Mouse (Mus musculus) ES-Bruce4 (cell line): ENCODE measurements around the gene Fat2. TPM values are rescaled to one million over a fixed set of nuclear protein-coding genes. Genes with fewer than 3 reads are reported as not detected.

ENCODE experiments used
- H3K27ac ChIP-seq: 2 replicates; pipeline ENCODE4 v1.5.1; 2012; ENCODE audit warnings: low read length, inconsistent platforms; ENCODE audit not compliant: insufficient read depth
- H3K27me3 ChIP-seq: 2 replicates; pipeline ENCODE4 v1.6.1; 2012; ENCODE audit warnings: mild to moderate bottlenecking, low read length, inconsistent platforms; ENCODE audit not compliant: control insufficient read depth, poor library complexity, insufficient read depth, severe bottlenecking
- H3K36me3 ChIP-seq: 2 replicates; pipeline ENCODE4 v1.6.1; 2012; ENCODE audit warnings: inconsistent platforms, mild to moderate bottlenecking, low read length, moderate library complexity; ENCODE audit not compliant: control insufficient read depth, poor library complexity, insufficient read depth, severe bottlenecking
- H3K4me1 ChIP-seq: one replicate; pipeline ENCODE4 v1.8.1; 2011; ENCODE audit warnings: low read length; ENCODE audit not compliant: control insufficient read depth, insufficient read depth
- H3K4me3 ChIP-seq: 2 replicates; pipeline ENCODE4 v1.5.1; 2011; ENCODE audit warnings: low read depth, mild to moderate bottlenecking, low read length
- H3K9ac ChIP-seq: 2 replicates; pipeline ENCODE4 v1.6.1; 2012; ENCODE audit warnings: low read depth, mild to moderate bottlenecking, inconsistent platforms; ENCODE audit not compliant: poor library complexity, severe bottlenecking
- H3K9me3 ChIP-seq: replicated peaks from 2 replicates; pipeline ENCODE4 v1.6.1; 2012; ENCODE audit warnings: mild to moderate bottlenecking, low read length, inconsistent platforms; ENCODE audit not compliant: control insufficient read depth, poor library complexity, insufficient read depth, severe bottlenecking
- CTCF ChIP-seq: IDR thresholded peaks from one replicate; pipeline ENCODE4 v1.8.1; 2011; ENCODE audit warnings: low read depth, low read length
- EP300 ChIP-seq: IDR thresholded peaks from 2 replicates; pipeline ENCODE4 v1.6.1; 2011; ENCODE audit warnings: low read depth, low read length; ENCODE audit not compliant: insufficient read depth
- POLR2A ChIP-seq: IDR thresholded peaks from one replicate; pipeline ENCODE4 v1.8.1; 2011; ENCODE audit warnings: low read length; ENCODE audit not compliant: insufficient read depth
- polyA plus RNA-seq: library from polyadenylated mRNA; stranded (reverse); fragments of >200 nt; gene quantifications from 2 replicates; pipeline ENCODE4 v1.2.4, GENCODE M21; 2011; ENCODE audit warnings: low read depth; ENCODE audit not compliant: missing spikeins, insufficient read depth, insufficient read length

Gene Fat2
- polyA plus RNA-seq, 1 experiment: 0.90 TPM

GRCm38 (mm10) chr11:55372001-55372400 lies 35.6 kb upstream of the Fat2 start:
- no peaks in the 10 kb centered on the region for H3K27me3 ChIP-seq
- H3K36me3 ChIP-seq: no peaks in the 10 kb centered on the region
- H3K4me1 ChIP-seq: no peaks in the 10 kb centered on the region
- TF ChIP-seq CTCF: no peak
- no peak for TF ChIP-seq EP300
- TF ChIP-seq POLR2A: no peak
- H3K27ac ChIP-seq: no peak overlapping the region
- H3K9ac ChIP-seq: no peak overlapping the region
- H3K9me3 ChIP-seq: no peaks in the 10 kb centered on the region
- no peak overlapping the region for H3K4me3 ChIP-seq

- no peak overlapping the region for H3K9ac ChIP-seq
- no peaks in the 10 kb centered on the region for H3K4me1 ChIP-seq
- H3K36me3 ChIP-seq: no peaks in the 10 kb centered on the region
- no peak overlapping the region for H3K4me3 ChIP-seq
- no peak overlapping the region for H3K27ac ChIP-seq
- TF ChIP-seq POLR2A (no peak), EP300 (no peak), CTCF (no peak)
- no peaks in the 10 kb centered on the region for H3K9me3 ChIP-seq
- H3K27me3 ChIP-seq: no peaks in the 10 kb centered on the region
Measured at GRCm38 (mm10) chr11:55369093-55369471, 32.7 kb upstream of the Fat2 start.

DNA sequence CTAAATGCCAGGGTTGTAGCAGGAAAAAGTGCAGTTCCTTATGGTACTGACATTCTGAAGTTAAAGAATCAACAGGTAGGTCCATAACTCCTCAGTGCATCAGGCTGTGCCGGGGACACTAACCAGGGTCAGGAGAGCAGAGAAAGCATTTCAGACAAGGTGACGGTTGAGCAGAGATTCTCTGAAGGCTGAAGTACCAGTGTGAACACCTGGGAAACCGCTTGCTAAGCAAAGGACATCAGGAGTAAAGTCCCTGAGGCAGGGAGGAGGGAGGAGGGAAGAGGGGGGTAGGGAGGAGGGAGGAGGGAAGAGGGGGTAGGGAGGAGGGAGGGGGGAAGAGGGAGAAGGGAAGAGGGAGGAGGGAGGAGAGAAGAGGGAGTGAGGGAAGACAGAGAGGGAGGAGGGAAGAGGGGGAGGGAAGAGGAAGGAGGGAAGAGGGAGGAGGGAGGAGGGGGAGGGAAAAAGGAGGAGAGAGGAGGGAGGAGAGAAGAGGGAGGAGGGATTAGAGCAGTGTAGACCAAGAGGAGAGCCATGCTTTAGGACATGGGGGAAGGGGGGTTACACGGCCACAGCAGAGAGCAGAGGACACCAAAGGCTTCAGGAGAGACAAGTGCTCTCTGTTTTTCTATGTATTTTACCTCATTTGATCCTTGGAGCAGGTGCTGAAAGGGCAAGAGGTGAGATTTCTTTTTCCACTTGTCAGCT lies 32.2 kb upstream of the Fat2 start:
- no peaks in the 10 kb centered on the region for H3K36me3 ChIP-seq
- H3K9ac ChIP-seq: no peak overlapping the region
- no peaks in the 10 kb centered on the region for H3K27me3 ChIP-seq
- no peak overlapping the region for H3K27ac ChIP-seq
- H3K4me3 ChIP-seq: no peak overlapping the region
- no peaks in the 10 kb centered on the region for H3K9me3 ChIP-seq
- no peaks in the 10 kb centered on the region for H3K4me1 ChIP-seq
- TF ChIP-seq EP300 (no peak), POLR2A (no peak), CTCF (no peak)

- TF ChIP-seq EP300 (no peak), POLR2A (no peak), CTCF (no peak)
- no peak overlapping the region for H3K27ac ChIP-seq
Measured at GRCm38 (mm10) chr11:55367783-55368182, 31.4 kb upstream of the Fat2 start.

GRCm38 (mm10) chr11:55365840-55366239 lies 29.5 kb upstream of the Fat2 start:
- Histone ChIP-seq H3K4me1 (no peaks in the 10 kb centered on the region), H3K9ac (no peak overlapping the region), H3K4me3 (no peak overlapping the region), H3K9me3 (no peaks in the 10 kb centered on the region), H3K36me3 (no peaks in the 10 kb centered on the region), H3K27ac (no peak overlapping the region), H3K27me3 (no peaks in the 10 kb centered on the region)
- TF ChIP-seq POLR2A: no peak
- no peak for TF ChIP-seq CTCF
- no peak for TF ChIP-seq EP300

More at GRCm38 (mm10) chr11:55367783-55368182, 31.4 kb upstream of the Fat2 start:
- Histone ChIP-seq H3K9me3 (no peaks in the 10 kb centered on the region), H3K9ac (no peak overlapping the region), H3K27me3 (no peaks in the 10 kb centered on the region), H3K36me3 (no peaks in the 10 kb centered on the region), H3K4me1 (no peaks in the 10 kb centered on the region), H3K4me3 (no peak overlapping the region)

- H3K9me3 ChIP-seq: no peaks in the 10 kb centered on the region
- H3K4me3 ChIP-seq: no peak overlapping the region
- H3K27ac ChIP-seq: no peak overlapping the region
- no peaks in the 10 kb centered on the region for H3K36me3 ChIP-seq
- H3K4me1 ChIP-seq: no peaks in the 10 kb centered on the region
- H3K9ac ChIP-seq: no peak overlapping the region
- H3K27me3 ChIP-seq: no peaks in the 10 kb centered on the region
- no peak for TF ChIP-seq EP300
- no peak for TF ChIP-seq POLR2A
- TF ChIP-seq CTCF: no peak
Measured at GRCm38 (mm10) chr11:55365242-55365641, 28.9 kb upstream of the Fat2 start.
